32 mouse cellular contexts compared by ENCODE assay signal in genomic region chr3:125898976-125899375, GRCm38 (mm10). TPM values are rescaled to one million over a fixed set of nuclear protein-coding genes. Genes with fewer than 3 reads are reported as not detected.
DNase-seq lines count a peak whose midpoint lies in the region; ATAC-seq lines count a peak whose summit lies in the region.
"Had no signal": no experiment of that assay in that cellular context is flagged by ENCODE, and none has a peak within 500 bp of the region (broad histone marks: within the 10 kb centered on the region; RNA-seq: fewer than 3 reads in every experiment).

No protein-coding gene starts in this region.

- no peak for DNase-seq in hindbrain, embryonic 10.5 days (ENCODE audit: low spot score)
- no peak for DNase-seq in midbrain, embryonic 11.5 days (ENCODE audit: low spot score, missing footprints)
- DNase-seq in midbrain, embryonic 10.5 days (ENCODE audit: low spot score) = no peak
- DNase-seq in brain, adult 2 months (ENCODE audit: low read depth, low spot score) = peak; percentile 67
- peak; percentile 59 for DNase-seq in telencephalon, adult 2 months (ENCODE audit: low read depth, low spot score)
- no peak for DNase-seq in heart, adult 8-10 months (ENCODE audit: low spot score)
- DNase-seq: adrenal gland, postnatal 10 days; adrenal gland, postnatal 36 days; B cell, adult 2 months; cerebellum, adult 11-12 months; cerebellum, adult 8-10 months; cerebellum, postnatal 10 days; cerebellum, postnatal 36 days; embryo, embryonic 11 days; gastrocnemius, adult 2 months; gastrocnemius, postnatal 14 days; heart, adult 11 months; heart, postnatal 10 days; heart, postnatal 36 days had no signal

- H3K9me3 ChIP-seq in hindbrain, embryonic 12.5 days (replicated peaks) = no peaks in the 10 kb centered on the region
- no peaks in the 10 kb centered on the region for H3K9me3 ChIP-seq in hindbrain, embryonic 10.5 days
- no peaks in the 10 kb centered on the region for H3K9me3 ChIP-seq in midbrain, embryonic 11.5 days (ENCODE audit: control insufficient read depth, low read length)
- H3K9me3 ChIP-seq in midbrain, embryonic 10.5 days (replicated peaks) = no peaks in the 10 kb centered on the region
- H3K9me3 ChIP-seq: embryonic facial prominence, embryonic 10.5 days; embryonic facial prominence, embryonic 13.5 days; forebrain, embryonic 12.5 days; forebrain, embryonic 15.5 days; G1E; heart, embryonic 12.5 days; heart, embryonic 15.5 days; hindbrain, embryonic 15.5 days had no signal

- ATAC-seq in hindbrain, embryonic 12.5 days (ENCODE audit: low FRiP score) = 0 out of 2 replicates have a peak, but pooled peaks have one; percentile 40
- ATAC-seq in midbrain, embryonic 11.5 days (ENCODE audit: low FRiP score) = peak; percentile 57; the same call in 1 of the 2 replicates
- ATAC-seq: forebrain, embryonic 15.5 days; Patski had no signal

- H3K36me3 ChIP-seq in hindbrain, embryonic 12.5 days = no peaks in the 10 kb centered on the region
- H3K36me3 ChIP-seq in hindbrain, embryonic 10.5 days = no peaks in the 10 kb centered on the region
- H3K36me3 ChIP-seq in midbrain, embryonic 11.5 days (ENCODE audit: control insufficient read depth, insufficient read depth, low read length) = no peaks in the 10 kb centered on the region
- no peaks in the 10 kb centered on the region for H3K36me3 ChIP-seq in midbrain, embryonic 10.5 days
- H3K36me3 ChIP-seq: embryonic facial prominence, embryonic 10.5 days; embryonic facial prominence, embryonic 13.5 days; forebrain, embryonic 12.5 days; forebrain, embryonic 15.5 days; G1E; heart, embryonic 12.5 days; heart, embryonic 15.5 days; hindbrain, embryonic 15.5 days had no signal

- WGBS in hindbrain, embryonic 12.5 days = 55% methylated on average over 1 of the region's 1 CpGs
- 75% methylated on average over 1 of the region's 1 CpGs for whole genome bisulfite sequencing in hindbrain, embryonic 10.5 days
- WGBS in midbrain, embryonic 11.5 days = 78% methylated on average over 1 of the region's 1 CpGs
- 83% methylated on average over 1 of the region's 1 CpGs for WGBS in midbrain, embryonic 10.5 days

- H3K27me3 ChIP-seq in hindbrain, embryonic 12.5 days = no peaks in the 10 kb centered on the region
- no peaks in the 10 kb centered on the region for H3K27me3 ChIP-seq in hindbrain, embryonic 10.5 days (ENCODE audit: insufficient read depth, poor library complexity, severe bottlenecking)
- H3K27me3 ChIP-seq in midbrain, embryonic 11.5 days (ENCODE audit: control insufficient read depth, insufficient read depth, low read length) = no peaks in the 10 kb centered on the region
- no peaks in the 10 kb centered on the region for H3K27me3 ChIP-seq in midbrain, embryonic 10.5 days (ENCODE audit: low read depth, poor library complexity, severe bottlenecking)
- H3K27me3 ChIP-seq: CH12.LX; embryonic facial prominence, embryonic 13.5 days; forebrain, embryonic 12.5 days; forebrain, embryonic 15.5 days; heart, embryonic 12.5 days; heart, embryonic 15.5 days; hindbrain, embryonic 15.5 days; Patski had no signal

- H3K4me3 ChIP-seq in hindbrain, embryonic 12.5 days = no peak overlapping the region
- no peak overlapping the region for H3K4me3 ChIP-seq in hindbrain, embryonic 10.5 days
- H3K4me3 ChIP-seq in midbrain, embryonic 11.5 days (ENCODE audit: low read depth, low read length) = no peak overlapping the region
- H3K4me3 ChIP-seq in midbrain, embryonic 10.5 days = no peak overlapping the region
- H3K4me3 ChIP-seq: embryonic facial prominence, embryonic 10.5 days; embryonic facial prominence, embryonic 13.5 days; erythroblast, embryonic 14.5 days; forebrain, embryonic 12.5 days; forebrain, embryonic 15.5 days; gastrocnemius, adult 2 months; heart, embryonic 12.5 days; heart, embryonic 15.5 days; hindbrain, embryonic 15.5 days had no signal

- H3K9ac ChIP-seq in hindbrain, embryonic 12.5 days = no peak overlapping the region
- no peak overlapping the region for H3K9ac ChIP-seq in midbrain, embryonic 11.5 days (ENCODE audit: low read length)
- H3K9ac ChIP-seq: embryonic facial prominence, embryonic 13.5 days; forebrain, embryonic 12.5 days; forebrain, embryonic 15.5 days; heart, embryonic 12.5 days; heart, embryonic 15.5 days; hindbrain, embryonic 15.5 days had no signal

- no peak overlapping the region for H3K27ac ChIP-seq in hindbrain, embryonic 12.5 days
- H3K27ac ChIP-seq in hindbrain, embryonic 10.5 days = no peak overlapping the region
- H3K27ac ChIP-seq in midbrain, embryonic 11.5 days (ENCODE audit: low read depth, low read length) = no peak overlapping the region
- no peak overlapping the region for H3K27ac ChIP-seq in midbrain, embryonic 10.5 days (replicated peaks)
- H3K27ac ChIP-seq: embryonic facial prominence, embryonic 10.5 days; embryonic facial prominence, embryonic 13.5 days; forebrain, embryonic 12.5 days; forebrain, embryonic 15.5 days; gastrocnemius, adult 2 months; heart, embryonic 15.5 days; hindbrain, embryonic 15.5 days had no signal

- H3K4me2 ChIP-seq in hindbrain, embryonic 12.5 days (replicated peaks) = no peak overlapping the region
- no peak overlapping the region for H3K4me2 ChIP-seq in midbrain, embryonic 11.5 days
- H3K4me2 ChIP-seq: embryonic facial prominence, embryonic 13.5 days; forebrain, embryonic 12.5 days; forebrain, embryonic 15.5 days; heart, embryonic 12.5 days; heart, embryonic 15.5 days; hindbrain, embryonic 15.5 days had no signal

- no peaks in the 10 kb centered on the region for H3K4me1 ChIP-seq in hindbrain, embryonic 12.5 days
- H3K4me1 ChIP-seq in hindbrain, embryonic 10.5 days (replicated peaks) = 0 out of 2 replicates have a peak, but pooled peaks cover 4% of the 10 kb centered on the region
- H3K4me1 ChIP-seq in midbrain, embryonic 11.5 days (ENCODE audit: control insufficient read depth, insufficient read depth, low read length) = no peaks in the 10 kb centered on the region
- H3K4me1 ChIP-seq in midbrain, embryonic 10.5 days = peaks cover 3% of the 10 kb centered on the region; the same call in 1 of the 2 replicates
- H3K4me1 ChIP-seq: embryonic facial prominence, embryonic 10.5 days; embryonic facial prominence, embryonic 13.5 days; forebrain, embryonic 12.5 days; forebrain, embryonic 15.5 days; heart, embryonic 12.5 days; heart, embryonic 15.5 days; hindbrain, embryonic 15.5 days had no signal

RNA-seq across cellular contexts. Expression of gene Ugt8a, which starts 39.4 kb away (rescaled TPM):
- polyA plus RNA-seq in hindbrain, embryonic 12.5 days (2016; fragmentation: Nextera tagmentation; extraction: Ambion mirVana) = 3.7 and 4.7 TPM in 2 replicates
- polyA plus RNA-seq in hindbrain, embryonic 10.5 days (2016; fragmentation: Nextera tagmentation; extraction: Ambion mirVana) = 2.3 and 3.0 TPM in 2 replicates
- polyA plus RNA-seq in midbrain, embryonic 11.5 days (2014; fragmentation: Nextera tagmentation; extraction: Ambion mirVana) = 4.3 and 4.5 TPM in 2 replicates
- polyA plus RNA-seq in midbrain, embryonic 10.5 days (2016; fragmentation: Nextera tagmentation; extraction: Ambion mirVana) = 2.7 and 3.6 TPM in 2 replicates
- under 1 TPM in 1 of 4 experiments, not detected in 3; 0.05 TPM for total RNA-seq in heart, adult 8-10 months (2022)
- total RNA-seq: adrenal gland, adult 18-20 months; adrenal gland, postnatal 36 days; CH12.LX; heart, postnatal 36 days had no signal
- polyA plus RNA-seq: erythroblast, embryonic 14.5 days; G1E had no signal

Comparison
In these comparisons a context has a peak if more than half of its experiments do, and no peak if none do; other contexts are left out.
1. DNase-seq: peak in brain, adult 2 months (single experiment) and telencephalon, adult 2 months (single experiment); none in hindbrain, embryonic 10.5 days (single experiment), midbrain, embryonic 11.5 days (single experiment), midbrain, embryonic 10.5 days (single experiment) and heart, adult 8-10 months (single experiment).